Mouse (Mus musculus) heart, postnatal 4 days (tissue): ENCODE results near the gene Klrd1. TPM values are rescaled to one million over a fixed set of nuclear protein-coding genes. Genes with fewer than 3 reads are reported as not detected.

Experiments used
- total RNA-seq, 2 experiments: library from RNA; stranded (reverse); gene quantifications; 2 replicates each; pipeline ENCODE4 v1.2.3; 2021

Gene Klrd1
- total RNA-seq, 2 experiments from 2014 or later = not detected

Other genes starting within 250 kb of the Klrd1 start
- under 1 TPM; 0.26 to 0.45 TPM for gene Clec12a, start 249.1 kb upstream of the Klrd1 start, total RNA-seq
- under 1 TPM in 1 of 2 experiments, not detected in 1; 0.18 TPM for gene Clec12b, start 205.9 kb upstream of the Klrd1 start, total RNA-seq
- under 1 TPM; 0.60 to 0.65 TPM for gene Clec1b, start 194.5 kb upstream of the Klrd1 start, total RNA-seq
- not detected for gene Clec9a, start 182.9 kb upstream of the Klrd1 start, total RNA-seq
- gene Clec1a, start 139.8 kb upstream of the Klrd1 start, total RNA-seq = 10 to 100 TPM; 10.6 to 13.2 TPM
- gene Olr1, start 84.6 kb upstream of the Klrd1 start, total RNA-seq = under 1 TPM; 0.26 to 0.41 TPM
- not detected for gene Tmem52b, start 79.2 kb upstream of the Klrd1 start, total RNA-seq
- gene Gabarapl1, start 58.6 kb upstream of the Klrd1 start, total RNA-seq = 10 to 100 TPM; 40.0 to 40.2 TPM
- not detected for gene Klre1, start 13.9 kb upstream of the Klrd1 start, total RNA-seq
- under 1 TPM in 1 of 2 experiments, not detected in 1; 0.17 TPM for gene Klrk1, start 32.1 kb downstream of the Klrd1 start, total RNA-seq
- gene Klrc3, start 51.6 kb downstream of the Klrd1 start, total RNA-seq = not detected
- not detected for gene Klrc2, start 68.9 kb downstream of the Klrd1 start, total RNA-seq
- gene Klrc1, start 87.2 kb downstream of the Klrd1 start, total RNA-seq = not detected
- gene Klri1, start 125.3 kb downstream of the Klrd1 start, total RNA-seq = not detected
- gene Klri2, start 148.7 kb downstream of the Klrd1 start, total RNA-seq = not detected
- gene Gm156, start 192.5 kb downstream of the Klrd1 start, total RNA-seq = not detected